Mouse (Mus musculus) hindbrain, embryonic 13.5 days (tissue): ENCODE results near the gene Atp2b2. TPM values are rescaled to one million over a fixed set of nuclear protein-coding genes. Genes with fewer than 3 reads are reported as not detected.

Experiments
- ATAC-seq: fragments of 200-750 bp; cut with Nextera tagmentation; 2 replicates; pipeline ENCODE4 v1.8.0; 2017; ENCODE audit warnings: moderate TSS enrichment; ENCODE audit not compliant: low FRiP score
- H3K27ac ChIP-seq: fragments of 300-500 bp; sonication (generic); 2 replicates; pipeline ENCODE4 v1.5.1; 2015; ENCODE audit warnings: inconsistent platforms, mild to moderate bottlenecking, moderate library complexity
- H3K27me3 ChIP-seq: fragments of 300-500 bp; sonication (generic); 2 replicates; pipeline ENCODE4 v1.6.1; 2015; ENCODE audit warnings: mild to moderate bottlenecking, inconsistent platforms
- H3K36me3 ChIP-seq: fragments of 300-500 bp; sonication (generic); 2 replicates; pipeline ENCODE4 v1.6.1; 2015; ENCODE audit warnings: mild to moderate bottlenecking, inconsistent platforms
- H3K4me1 ChIP-seq: fragments of 300-500 bp; sonication (generic); replicated peaks from 2 replicates; pipeline ENCODE4 v1.6.1; 2015; ENCODE audit warnings: inconsistent platforms
- H3K4me2 ChIP-seq: fragments of 300-500 bp; sonication (generic); 2 replicates; pipeline ENCODE4 v1.6.1; 2015; ENCODE audit warnings: inconsistent platforms, mild to moderate bottlenecking, moderate library complexity
- H3K4me3 ChIP-seq: fragments of 300-500 bp; sonication (generic); 2 replicates; pipeline ENCODE4 v1.5.1; 2015; ENCODE audit warnings: mild to moderate bottlenecking, inconsistent platforms
- H3K9ac ChIP-seq: fragments of 300-500 bp; sonication (generic); 2 replicates; pipeline ENCODE4 v1.6.1; 2015; ENCODE audit warnings: mild to moderate bottlenecking, inconsistent platforms
- H3K9me3 ChIP-seq: fragments of 300-500 bp; sonication (generic); 2 replicates; pipeline ENCODE4 v1.6.1; 2016; ENCODE audit warnings: inconsistent platforms
- WGBS: fragments of 180-500 bp; shearing (Covaris S2); methylation state at CpG from one replicate; pipeline ENCODE4 v1.1.7; 2015; 5-methylcytosine and 5-hydroxymethylcytosine counted together
- polyA plus RNA-seq: library from polyadenylated mRNA; unstranded; fragments of >200 nt; fragmentation: Nextera tagmentation; extraction: Ambion mirVana; gene quantifications from 2 replicates; pipeline ENCODE4 v1.2.1, GENCODE M21; 2015

Gene Atp2b2
- polyA plus RNA-seq, 1 experiment from 2014 or later: 24.6 TPM

- no peaks in the 10 kb centered on the region for H3K36me3 ChIP-seq
- no peak overlapping the region for H3K27ac ChIP-seq
- no peaks in the 10 kb centered on the region for H3K9me3 ChIP-seq
- 66% methylated on average over 8 of the region's 8 CpGs for WGBS
- ATAC-seq: no peak
- peaks cover 27% of the 10 kb centered on the region for H3K4me1 ChIP-seq
- H3K9ac ChIP-seq: no peak overlapping the region
- H3K4me2 ChIP-seq: no peak overlapping the region
- H3K4me3 ChIP-seq: no peak overlapping the region
- no peaks in the 10 kb centered on the region for H3K27me3 ChIP-seq
Measured at GRCm38 (mm10) chr6:113936111-113936510, 106.3 kb downstream of the Atp2b2 start.

GRCm38 (mm10) chr6:113934692-113935091, 107.7 kb downstream of the Atp2b2 start:
- WGBS: 68% methylated on average over 8 of the region's 8 CpGs
- Histone ChIP-seq H3K27ac (no peak overlapping the region), H3K4me3 (no peak overlapping the region), H3K9me3 (no peaks in the 10 kb centered on the region), H3K4me2 (no peak overlapping the region), H3K36me3 (no peaks in the 10 kb centered on the region), H3K4me1 (peaks cover 27% of the 10 kb centered on the region), H3K9ac (no peak overlapping the region), H3K27me3 (no peaks in the 10 kb centered on the region)
- no peak for ATAC-seq

GRCm38 (mm10) chr6:113933261-113934151, 108.9 kb downstream of the Atp2b2 start:
- WGBS: 54% methylated on average over 14 of the region's 14 CpGs
- no peaks in the 10 kb centered on the region for H3K27me3 ChIP-seq
- no peaks in the 10 kb centered on the region for H3K36me3 ChIP-seq
- H3K4me3 ChIP-seq: no peak overlapping the region
- H3K4me2 ChIP-seq: no peak overlapping the region
- ATAC-seq: no peak
- no peak overlapping the region for H3K9ac ChIP-seq
- no peaks in the 10 kb centered on the region for H3K9me3 ChIP-seq
- H3K27ac ChIP-seq: no peak overlapping the region
- peaks cover 27% of the 10 kb centered on the region for H3K4me1 ChIP-seq

- H3K4me1 ChIP-seq: peaks cover 11% of the 10 kb centered on the region
- no peak overlapping the region for H3K27ac ChIP-seq
- no peak overlapping the region for H3K4me3 ChIP-seq
- H3K4me2 ChIP-seq: no peak overlapping the region
- 79% methylated on average over 7 of the region's 8 CpGs for WGBS
- H3K9me3 ChIP-seq: no peaks in the 10 kb centered on the region
- H3K36me3 ChIP-seq: no peaks in the 10 kb centered on the region
- H3K27me3 ChIP-seq: no peaks in the 10 kb centered on the region
- ATAC-seq: no peak
- no peak overlapping the region for H3K9ac ChIP-seq
Measured at GRCm38 (mm10) chr6:113929191-113929875, 113.1 kb downstream of the Atp2b2 start.

- 73% methylated on average over 4 of the region's 4 CpGs for WGBS
- H3K9me3 ChIP-seq: no peaks in the 10 kb centered on the region
- no peaks in the 10 kb centered on the region for H3K4me1 ChIP-seq
- H3K27me3 ChIP-seq: no peaks in the 10 kb centered on the region
- ATAC-seq: no peak
- H3K4me2 ChIP-seq: no peak overlapping the region
- no peaks in the 10 kb centered on the region for H3K36me3 ChIP-seq
- H3K4me3 ChIP-seq: no peak overlapping the region
- no peak overlapping the region for H3K9ac ChIP-seq
- H3K27ac ChIP-seq: no peak overlapping the region
Measured at GRCm38 (mm10) chr6:113923249-113923648, 119.2 kb downstream of the Atp2b2 start.

- WGBS: 75% methylated on average over 5 of the region's 5 CpGs
- no peaks in the 10 kb centered on the region for H3K9me3 ChIP-seq
- no peaks in the 10 kb centered on the region for H3K4me1 ChIP-seq
- no peak for ATAC-seq
- H3K9ac ChIP-seq: no peak overlapping the region
- no peaks in the 10 kb centered on the region for H3K27me3 ChIP-seq
- H3K4me3 ChIP-seq: no peak overlapping the region
- H3K27ac ChIP-seq: no peak overlapping the region
- H3K4me2 ChIP-seq: no peak overlapping the region
- H3K36me3 ChIP-seq: no peaks in the 10 kb centered on the region
Measured at GRCm38 (mm10) chr6:113920466-113920865, 121.9 kb downstream of the Atp2b2 start.

GRCm38 (mm10) chr6:113912753-113913152, 129.7 kb downstream of the Atp2b2 start:
- Histone ChIP-seq H3K9me3 (no peaks in the 10 kb centered on the region), H3K4me1 (no peaks in the 10 kb centered on the region), H3K4me3 (no peak overlapping the region), H3K36me3 (no peaks in the 10 kb centered on the region), H3K9ac (no peak overlapping the region), H3K27me3 (no peaks in the 10 kb centered on the region; the same call in 1 of the 2 replicates), H3K4me2 (no peak overlapping the region), H3K27ac (no peak overlapping the region)
- ATAC-seq: no peak
- WGBS: 75% methylated on average over 3 of the region's 3 CpGs

GRCm38 (mm10) chr6:113911094-113911493, 131.3 kb downstream of the Atp2b2 start:
- Histone ChIP-seq H3K27ac (no peak overlapping the region), H3K4me1 (no peaks in the 10 kb centered on the region), H3K36me3 (no peaks in the 10 kb centered on the region), H3K27me3 (no peaks in the 10 kb centered on the region; the same call in 1 of the 2 replicates), H3K9me3 (no peaks in the 10 kb centered on the region), H3K4me2 (no peak overlapping the region), H3K9ac (no peak overlapping the region), H3K4me3 (no peak overlapping the region)
- WGBS: 75% methylated on average over 16 of the region's 16 CpGs
- no peak for ATAC-seq

- Histone ChIP-seq H3K4me2 (no peak overlapping the region), H3K36me3 (no peaks in the 10 kb centered on the region), H3K9me3 (no peaks in the 10 kb centered on the region), H3K9ac (no peak overlapping the region), H3K4me1 (no peaks in the 10 kb centered on the region), H3K4me3 (no peak overlapping the region), H3K27me3 (no peaks in the 10 kb centered on the region; the same call in 1 of the 2 replicates), H3K27ac (no peak overlapping the region)
- 79% methylated on average over 3 of the region's 3 CpGs for WGBS
- no peak for ATAC-seq
Measured at GRCm38 (mm10) chr6:113910411-113911055, 131.9 kb downstream of the Atp2b2 start.

GRCm38 (mm10) chr6:113909836-113910235, 132.6 kb downstream of the Atp2b2 start:
- H3K27me3 ChIP-seq: no peaks in the 10 kb centered on the region; the same call in 1 of the 2 replicates
- 71% methylated on average over 5 of the region's 5 CpGs for WGBS
- H3K9me3 ChIP-seq: no peaks in the 10 kb centered on the region
- no peak overlapping the region for H3K27ac ChIP-seq
- H3K4me2 ChIP-seq: no peak overlapping the region
- no peak overlapping the region for H3K4me3 ChIP-seq
- H3K36me3 ChIP-seq: no peaks in the 10 kb centered on the region
- no peak overlapping the region for H3K9ac ChIP-seq
- H3K4me1 ChIP-seq: no peaks in the 10 kb centered on the region
- ATAC-seq: no peak

- H3K4me3 ChIP-seq: no peak overlapping the region
- no peak overlapping the region for H3K4me2 ChIP-seq
- no peak for ATAC-seq
- no peak overlapping the region for H3K27ac ChIP-seq
- H3K9me3 ChIP-seq: no peaks in the 10 kb centered on the region
- H3K4me1 ChIP-seq: no peaks in the 10 kb centered on the region
- H3K27me3 ChIP-seq: no peaks in the 10 kb centered on the region; the same call in 1 of the 2 replicates
- H3K9ac ChIP-seq: no peak overlapping the region
- H3K36me3 ChIP-seq: no peaks in the 10 kb centered on the region
Measured at GRCm38 (mm10) chr6:113908066-113908465, 134.3 kb downstream of the Atp2b2 start.

- Histone ChIP-seq H3K4me3 (no peak overlapping the region), H3K27ac (no peak overlapping the region), H3K9ac (no peak overlapping the region), H3K27me3 (no peaks in the 10 kb centered on the region; the same call in 1 of the 2 replicates), H3K4me2 (no peak overlapping the region), H3K4me1 (no peaks in the 10 kb centered on the region), H3K36me3 (no peaks in the 10 kb centered on the region), H3K9me3 (no peaks in the 10 kb centered on the region)
- no peak for ATAC-seq
- 54% methylated on average over 5 of the region's 5 CpGs for WGBS
Measured at GRCm38 (mm10) chr6:113904406-113904805, 138.0 kb downstream of the Atp2b2 start.
